Mouse (Mus musculus): ENCODE measurements around the gene Hoxb13. TPM values are rescaled to one million over a fixed set of nuclear protein-coding genes. Genes with fewer than 3 reads are reported as not detected.

The Hoxb13 gene
- polyA plus RNA-seq (2015; fragmentation: Nextera tagmentation; extraction: Ambion mirVana): not detected in 2 replicates

DNA sequence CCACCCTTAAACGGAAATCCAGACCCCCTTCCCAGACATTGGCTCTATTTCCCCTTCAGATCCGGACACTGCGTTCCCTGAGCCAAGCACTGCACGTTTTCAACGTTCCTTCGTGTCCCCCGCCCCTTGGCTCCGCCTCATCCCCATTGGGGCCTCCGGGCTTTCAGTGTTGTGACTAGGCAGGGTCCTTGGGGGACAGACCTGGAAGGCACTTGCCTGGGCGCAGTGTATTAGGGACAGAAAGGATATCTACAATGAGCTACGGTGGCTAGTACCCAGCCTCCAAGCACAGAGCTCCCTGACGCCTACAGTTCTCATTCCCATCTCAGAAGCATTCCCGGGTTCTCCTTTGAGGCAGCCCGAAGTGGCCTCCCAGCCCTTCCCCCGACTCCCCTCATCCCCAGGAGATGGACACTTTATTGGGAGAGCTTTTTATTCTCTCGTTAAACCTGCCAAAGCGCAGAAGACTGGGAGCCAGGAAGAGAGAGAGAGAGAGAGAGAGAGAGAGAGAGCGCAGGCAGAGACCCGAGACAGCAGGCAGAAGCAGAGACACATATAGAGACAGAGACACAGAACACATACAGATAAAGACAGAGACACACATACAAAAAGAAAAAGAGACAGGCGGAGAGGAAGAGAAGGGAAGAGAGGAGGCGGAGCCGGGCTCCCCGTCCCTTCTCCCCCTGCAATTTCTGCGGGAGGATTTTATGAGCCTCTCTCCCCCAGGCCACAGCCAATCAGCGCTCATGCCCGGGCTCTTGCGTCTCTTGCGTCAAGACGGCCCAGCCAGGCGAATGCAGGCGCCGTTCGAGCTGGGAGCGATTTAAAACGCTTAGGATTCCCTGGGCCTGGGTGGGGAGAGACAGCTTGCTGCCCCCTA, at the start of gene Hoxb13:
TSS of gene Hoxb13 (plus strand) at position 796 of the 880 bp plus-strand sequence.
- H3K27me3 ChIP-seq (replicated peaks): peaks cover 100% of the 10 kb centered on the region
- 1% methylated on average over 35 of the region's 35 CpGs for WGBS
- peak within 1 kb of the TSS; percentile 46 for H3K4me2 ChIP-seq
- ATAC-seq (ENCODE audit: extremely low read depth, insufficient number of reproducible peaks, low FRiP score, low TSS enrichment): no peak
- H3K27ac ChIP-seq (replicated peaks): no peak within 1 kb of the TSS
- peak within 1 kb of the TSS; percentile 29 for H3K4me3 ChIP-seq
- no peak within 1 kb of the TSS for H3K9ac ChIP-seq
- H3K4me1 ChIP-seq: peaks cover 10% of the 10 kb centered on the region; the same call in 1 of the 2 replicates
- H3K9me3 ChIP-seq: no peaks in the 10 kb centered on the region
- H3K36me3 ChIP-seq: no peaks in the 10 kb centered on the region

DNA sequence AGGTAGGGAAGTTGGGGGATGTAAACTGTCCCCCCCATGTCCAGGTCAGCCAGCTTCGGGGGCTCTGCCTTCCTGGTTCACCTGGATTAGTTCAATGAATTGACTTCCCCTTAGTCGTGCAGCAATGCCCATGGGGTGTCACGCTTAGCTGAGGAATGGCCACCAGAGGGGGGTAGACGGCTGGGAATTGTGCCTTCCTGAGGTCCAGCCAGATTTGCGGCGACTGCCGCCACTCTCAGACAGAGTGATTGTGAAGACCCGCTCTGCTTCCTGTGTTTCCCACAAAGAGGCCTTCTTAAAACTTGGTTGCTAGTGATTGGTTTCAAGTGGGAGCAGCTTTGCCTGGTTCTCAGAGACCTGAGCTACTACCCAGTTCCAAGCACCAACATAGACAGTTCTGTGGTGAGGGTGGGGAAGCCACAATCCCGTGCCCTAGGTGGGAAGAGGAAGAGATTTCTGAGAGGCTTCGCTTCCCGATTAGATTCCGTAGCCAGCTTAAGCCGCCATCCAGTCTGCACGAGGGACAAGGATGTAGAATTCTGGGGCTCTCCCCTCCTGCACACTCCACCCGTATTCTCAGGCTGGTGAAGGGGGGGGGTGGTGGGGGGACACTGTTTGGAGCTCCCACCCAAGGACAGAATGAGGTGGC, 48.4 kb upstream of the Hoxb13 start:
- H3K36me3 ChIP-seq: no peaks in the 10 kb centered on the region
- no peaks in the 10 kb centered on the region for H3K9me3 ChIP-seq
- 2% methylated on average over 15 of the region's 15 CpGs for WGBS
- H3K4me1 ChIP-seq: peaks cover 10% of the 10 kb centered on the region
- H3K4me2 ChIP-seq: peak overlapping the region; percentile 59
- H3K27ac ChIP-seq (replicated peaks): no peak overlapping the region
- peak overlapping the region; percentile 24 for H3K4me3 ChIP-seq
- ATAC-seq (ENCODE audit: extremely low read depth, insufficient number of reproducible peaks, low FRiP score, low TSS enrichment): no peak
- H3K9ac ChIP-seq: peak overlapping the region; percentile 65; the same call in 1 of the 2 replicates
- peaks cover 73% of the 10 kb centered on the region for H3K27me3 ChIP-seq (replicated peaks)

GRCm38 (mm10) chr11:96147471-96147870, 46.6 kb upstream of the Hoxb13 start:
- ATAC-seq (ENCODE audit: extremely low read depth, insufficient number of reproducible peaks, low FRiP score, low TSS enrichment): no peak
- Histone ChIP-seq H3K4me1 (peaks cover 10% of the 10 kb centered on the region), H3K36me3 (no peaks in the 10 kb centered on the region), H3K9ac (no peak overlapping the region), H3K27ac (replicated peaks) (no peak overlapping the region), H3K9me3 (no peaks in the 10 kb centered on the region), H3K4me3 (no peak overlapping the region), H3K27me3 (replicated peaks) (peaks cover 88% of the 10 kb centered on the region), H3K4me2 (no peak overlapping the region)
- 59% methylated on average over 6 of the region's 6 CpGs for WGBS

DNA sequence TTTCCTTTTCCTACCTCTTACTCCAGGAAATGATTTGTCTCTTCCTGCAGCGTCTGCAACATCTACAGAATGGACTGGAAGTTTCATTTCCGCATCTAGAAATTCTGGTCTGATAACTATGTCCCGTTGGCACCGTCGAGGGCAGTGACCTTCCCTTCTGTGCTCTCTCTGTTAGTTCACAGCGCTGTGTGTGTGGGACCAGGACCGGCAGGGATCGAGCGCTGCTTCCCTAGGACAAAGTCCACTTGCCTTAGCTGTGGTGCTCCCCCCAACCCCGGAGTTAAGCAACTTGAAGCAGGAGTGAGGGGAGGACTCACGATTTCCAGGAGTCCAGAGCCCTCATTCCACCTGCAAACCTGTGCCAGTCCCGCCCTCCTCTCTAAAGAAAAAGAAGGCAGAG, 29.3 kb upstream of the Hoxb13 start:
- H3K9me3 ChIP-seq: peaks cover 4% of the 10 kb centered on the region
- no peak overlapping the region for H3K27ac ChIP-seq (replicated peaks)
- WGBS: 46% methylated on average over 12 of the region's 12 CpGs
- no peaks in the 10 kb centered on the region for H3K4me1 ChIP-seq
- ATAC-seq (ENCODE audit: extremely low read depth, insufficient number of reproducible peaks, low FRiP score, low TSS enrichment): no peak
- H3K27me3 ChIP-seq (replicated peaks): peaks cover 96% of the 10 kb centered on the region
- no peak overlapping the region for H3K4me2 ChIP-seq
- no peak overlapping the region for H3K4me3 ChIP-seq
- H3K36me3 ChIP-seq: no peaks in the 10 kb centered on the region
- H3K9ac ChIP-seq: no peak overlapping the region

- 29% methylated on average over 9 of the region's 9 CpGs for WGBS
- Histone ChIP-seq H3K27ac (replicated peaks) (no peak overlapping the region), H3K27me3 (replicated peaks) (peaks cover 100% of the 10 kb centered on the region), H3K9me3 (no peaks in the 10 kb centered on the region), H3K4me3 (no peak overlapping the region), H3K4me1 (0 out of 2 replicates have a peak, but pooled peaks cover 4% of the 10 kb centered on the region), H3K36me3 (no peaks in the 10 kb centered on the region), H3K9ac (no peak overlapping the region), H3K4me2 (no peak overlapping the region)
- ATAC-seq (ENCODE audit: extremely low read depth, insufficient number of reproducible peaks, low FRiP score, low TSS enrichment): no peak
Measured at GRCm38 (mm10) chr11:96168125-96168524, 26.0 kb upstream of the Hoxb13 start.

DNA sequence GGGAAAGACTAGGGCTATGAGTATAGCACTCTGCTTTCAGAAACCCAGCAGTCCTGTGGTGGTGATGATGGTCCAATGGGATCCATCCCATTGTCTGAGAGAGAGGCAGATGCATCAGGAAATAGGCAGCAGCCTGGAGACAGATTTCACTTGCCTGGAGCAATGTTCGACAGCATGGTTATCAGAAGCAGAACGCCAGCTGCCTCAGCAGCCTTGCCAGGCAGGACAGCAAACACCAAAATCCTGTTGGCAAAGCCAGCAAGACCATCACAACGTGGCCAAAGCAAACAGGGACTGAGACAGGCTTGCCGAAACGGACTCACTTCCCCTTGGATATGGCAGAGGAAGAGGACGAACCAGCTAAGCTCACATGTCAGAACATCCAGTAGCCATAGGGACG, 25.1 kb upstream of the Hoxb13 start:
- Histone ChIP-seq H3K27ac (replicated peaks) (no peak overlapping the region), H3K27me3 (replicated peaks) (peaks cover 100% of the 10 kb centered on the region), H3K9ac (no peak overlapping the region), H3K4me3 (no peak overlapping the region), H3K9me3 (no peaks in the 10 kb centered on the region), H3K36me3 (no peaks in the 10 kb centered on the region), H3K4me1 (0 out of 2 replicates have a peak, but pooled peaks cover 4% of the 10 kb centered on the region), H3K4me2 (no peak overlapping the region)
- no peak for ATAC-seq (ENCODE audit: extremely low read depth, insufficient number of reproducible peaks, low FRiP score, low TSS enrichment)
- 21% methylated on average over 7 of the region's 7 CpGs for WGBS

- no peaks in the 10 kb centered on the region for H3K9me3 ChIP-seq
- peaks cover 100% of the 10 kb centered on the region for H3K27me3 ChIP-seq (replicated peaks)
- H3K4me2 ChIP-seq: no peak overlapping the region
- H3K36me3 ChIP-seq: no peaks in the 10 kb centered on the region
- 3% methylated on average over 20 of the region's 20 CpGs for WGBS
- no peak for ATAC-seq (ENCODE audit: extremely low read depth, insufficient number of reproducible peaks, low FRiP score, low TSS enrichment)
- peak overlapping the region; percentile 2; the same call in 1 of the 2 replicates for H3K4me3 ChIP-seq
- no peak overlapping the region for H3K9ac ChIP-seq
- no peak overlapping the region for H3K27ac ChIP-seq (replicated peaks)
- H3K4me1 ChIP-seq: 0 out of 2 replicates have a peak, but pooled peaks cover 4% of the 10 kb centered on the region
Measured at GRCm38 (mm10) chr11:96170711-96171379, 23.3 kb upstream of the Hoxb13 start.

DNA sequence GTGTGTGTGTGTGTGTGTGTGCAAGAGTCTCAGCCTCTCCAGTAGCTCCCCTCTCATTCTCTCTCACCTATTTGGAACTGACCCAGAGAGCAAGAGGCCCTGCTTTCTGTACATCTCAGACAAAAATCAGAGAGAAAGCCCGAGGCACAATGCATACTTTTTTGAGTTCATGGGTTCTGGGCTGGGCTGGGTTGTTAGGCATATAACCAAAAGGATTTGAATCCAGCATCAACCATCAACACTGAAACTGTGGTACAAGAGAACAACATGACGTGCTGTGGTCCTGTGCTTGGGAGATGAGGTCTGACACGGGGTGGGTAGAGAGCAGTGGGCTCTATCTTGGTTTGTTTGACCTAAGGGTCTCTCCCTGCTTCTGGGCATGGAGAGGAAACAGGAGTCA, 22.5 kb upstream of the Hoxb13 start:
- no peak for ATAC-seq (ENCODE audit: extremely low read depth, insufficient number of reproducible peaks, low FRiP score, low TSS enrichment)
- Histone ChIP-seq H3K4me3 (no peak overlapping the region), H3K9ac (no peak overlapping the region), H3K4me1 (0 out of 2 replicates have a peak, but pooled peaks cover 4% of the 10 kb centered on the region), H3K4me2 (no peak overlapping the region), H3K27me3 (replicated peaks) (peaks cover 100% of the 10 kb centered on the region), H3K9me3 (no peaks in the 10 kb centered on the region), H3K36me3 (no peaks in the 10 kb centered on the region), H3K27ac (replicated peaks) (no peak overlapping the region)
- 6% methylated on average over 3 of the region's 3 CpGs for WGBS

GRCm38 (mm10) chr11:96172511-96173287, 21.4 kb upstream of the Hoxb13 start:
- peaks cover 100% of the 10 kb centered on the region for H3K27me3 ChIP-seq (replicated peaks)
- H3K4me2 ChIP-seq: no peak overlapping the region
- no peak overlapping the region for H3K9ac ChIP-seq
- H3K4me1 ChIP-seq: 0 out of 2 replicates have a peak, but pooled peaks cover 4% of the 10 kb centered on the region
- no peak overlapping the region for H3K4me3 ChIP-seq
- no peaks in the 10 kb centered on the region for H3K36me3 ChIP-seq
- no peak for ATAC-seq (ENCODE audit: extremely low read depth, insufficient number of reproducible peaks, low FRiP score, low TSS enrichment)
- H3K9me3 ChIP-seq: no peaks in the 10 kb centered on the region
- 1% methylated on average over 25 of the region's 25 CpGs for WGBS
- no peak overlapping the region for H3K27ac ChIP-seq (replicated peaks)

DNA sequence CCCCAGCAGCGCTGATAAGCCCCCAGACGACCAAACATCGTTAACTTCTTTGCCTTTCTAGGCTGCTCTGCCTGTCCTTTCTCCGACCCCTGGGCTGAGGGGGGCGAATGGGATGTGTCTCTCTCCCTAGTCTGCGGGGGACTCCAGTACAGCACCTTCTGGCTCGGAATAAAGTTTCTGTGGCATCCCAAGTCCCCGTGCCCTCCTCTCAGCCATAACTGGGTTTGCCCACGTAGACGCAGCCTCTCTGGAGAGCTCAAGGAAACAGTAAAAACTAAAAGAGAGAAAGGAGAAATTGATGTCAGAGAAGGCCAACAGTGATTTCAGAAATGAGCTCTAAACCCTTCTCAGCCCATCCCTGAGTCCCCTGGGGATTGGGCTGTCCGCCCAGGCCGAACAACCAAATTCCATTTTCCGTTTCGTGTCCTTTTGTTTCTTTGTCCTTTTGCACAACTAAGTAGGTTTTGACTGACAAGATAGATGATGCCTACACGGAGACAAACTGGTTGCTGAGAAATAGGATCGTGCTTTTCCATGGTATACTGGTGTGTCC, 20.8 kb upstream of the Hoxb13 start:
- Histone ChIP-seq H3K27ac (replicated peaks) (no peak overlapping the region), H3K4me1 (0 out of 2 replicates have a peak, but pooled peaks cover 4% of the 10 kb centered on the region), H3K9ac (no peak overlapping the region), H3K4me2 (no peak overlapping the region), H3K36me3 (no peaks in the 10 kb centered on the region), H3K4me3 (no peak overlapping the region), H3K27me3 (replicated peaks) (peaks cover 100% of the 10 kb centered on the region), H3K9me3 (no peaks in the 10 kb centered on the region)
- ATAC-seq (ENCODE audit: extremely low read depth, insufficient number of reproducible peaks, low FRiP score, low TSS enrichment): no peak
- WGBS: under 1% methylated on average over 16 of the region's 16 CpGs
